Mouse (Mus musculus): ENCODE measurements around the gene 2410137M14Rik. TPM values are rescaled to one million over a fixed set of nuclear protein-coding genes. Genes with fewer than 3 reads are reported as not detected.

Gene 2410137M14Rik
- total and polyA plus RNA-seq, 3 experiments: not detected

DNA sequence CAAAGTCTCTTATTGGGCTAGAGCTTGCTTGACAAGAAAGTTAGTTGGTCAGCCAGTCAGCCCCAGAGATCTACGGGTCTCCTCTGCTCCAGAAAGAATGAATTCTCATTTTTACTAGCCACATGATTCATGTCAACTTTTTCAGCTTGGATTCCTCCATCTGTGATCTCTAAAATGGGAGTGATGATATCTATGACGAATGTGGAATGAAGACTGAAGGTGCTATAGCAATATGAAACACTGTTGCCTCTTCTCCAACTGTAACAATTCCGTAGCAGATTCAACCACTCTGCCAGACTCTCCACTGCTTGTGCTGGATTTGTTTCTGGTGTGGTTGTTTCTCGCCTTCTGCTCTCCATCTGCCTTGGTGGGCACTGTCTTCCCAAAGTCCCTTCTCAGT, 49.9 kb downstream of the 2410137M14Rik start:
- H3K27me3 ChIP-seq (ENCODE audit: control insufficient read depth in 1 of 2, insufficient read depth in 2 of 2, low read length in 2 of 2): peaks cover 0 to 5% of the 10 kb centered on the region in 2 experiments; a peak in 3 of 4 replicates
- no peak overlapping the region for H3K9ac ChIP-seq (ENCODE audit: control insufficient read depth, low read depth, low read length, poor library complexity, severe bottlenecking)
- no peak for DNase-seq (ENCODE audit: low read depth, low spot score)
- H3K79me2 ChIP-seq (ENCODE audit: control insufficient read depth, insufficient read depth, low read length, poor library complexity): no peaks in the 10 kb centered on the region
- H3K27ac ChIP-seq (ENCODE audit: control insufficient read depth, low read depth, low read length): no peak overlapping the region
- no peaks in the 10 kb centered on the region for H3K36me3 ChIP-seq (ENCODE audit: control insufficient read depth in 1 of 2, insufficient read depth in 2 of 2, low read length in 2 of 2)
- TF ChIP-seq SMC3 (IDR thresholded peaks at IDR 0.05; ENCODE audit: low read depth, low read length): no peak
- H3K4me3 ChIP-seq (ENCODE audit: control insufficient read depth in 1 of 2, insufficient read depth in 1 of 2, low read depth in 2 of 2, low read length in 2 of 2): no peak overlapping the region
- H3K4me1 ChIP-seq (ENCODE audit: control insufficient read depth in 1 of 2, insufficient read depth in 2 of 2, low read length in 2 of 2): 0 out of 4 replicates have a peak, but pooled peaks cover 0 to 4% of the 10 kb centered on the region in 2 experiments
- H3K9me3 ChIP-seq (replicated peaks; ENCODE audit: insufficient read depth, low read length): no peaks in the 10 kb centered on the region

DNA sequence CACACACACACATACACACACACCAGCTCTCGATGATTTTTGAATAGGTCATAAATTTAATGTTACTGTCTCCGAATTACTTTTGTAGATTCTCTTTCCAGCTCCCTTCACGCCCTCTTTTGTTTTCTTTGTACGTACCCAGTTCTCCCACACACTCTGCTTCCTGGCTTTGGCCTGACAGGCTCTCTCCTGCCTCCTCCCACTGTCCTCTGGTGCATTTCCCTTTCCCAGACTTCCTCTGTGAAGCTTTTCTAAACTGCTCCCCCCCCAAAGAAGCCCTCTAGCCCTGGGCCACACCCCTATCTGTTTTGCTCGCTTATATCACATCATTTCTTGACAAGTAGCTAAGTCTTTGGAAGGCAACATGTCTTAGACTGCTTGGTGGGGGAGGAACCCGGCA, 50.8 kb downstream of the 2410137M14Rik start:
- Histone ChIP-seq H3K9me3 (replicated peaks; ENCODE audit: insufficient read depth, low read length) (no peaks in the 10 kb centered on the region), H3K9ac (ENCODE audit: control insufficient read depth, low read depth, low read length, poor library complexity, severe bottlenecking) (no peak overlapping the region), H3K4me1 (ENCODE audit: control insufficient read depth in 1 of 2, insufficient read depth in 2 of 2, low read length in 2 of 2) (0 out of 4 replicates have a peak, but pooled peaks cover 0 to 4% of the 10 kb centered on the region in 2 experiments), H3K79me2 (ENCODE audit: control insufficient read depth, insufficient read depth, low read length, poor library complexity) (no peaks in the 10 kb centered on the region), H3K4me3 (ENCODE audit: control insufficient read depth in 1 of 2, insufficient read depth in 1 of 2, low read depth in 2 of 2, low read length in 2 of 2) (no peak overlapping the region), H3K27me3 (ENCODE audit: control insufficient read depth in 1 of 2, insufficient read depth in 2 of 2, low read length in 2 of 2) (peaks cover 0 to 5% of the 10 kb centered on the region in 2 experiments; a peak in 3 of 4 replicates), H3K36me3 (ENCODE audit: control insufficient read depth in 1 of 2, insufficient read depth in 2 of 2, low read length in 2 of 2) (no peaks in the 10 kb centered on the region), H3K27ac (ENCODE audit: control insufficient read depth, low read depth, low read length) (no peak overlapping the region)
- no peak for DNase-seq (ENCODE audit: low read depth, low spot score)
- TF ChIP-seq USF2 (IDR thresholded peaks at IDR 0.05; ENCODE audit: borderline replicate concordance in 1 of 2, insufficient read depth in 1 of 2, low read depth in 1 of 2, low read length in 2 of 2): no peak
- no peak for TF ChIP-seq ZMIZ1 (IDR thresholded peaks at IDR 0.05; ENCODE audit: low read depth, low read length)
- TF ChIP-seq MXI1 (IDR thresholded peaks at IDR 0.05; ENCODE audit: low read depth, low read length): no peak
- TF ChIP-seq MAX (IDR thresholded peaks at IDR 0.05; ENCODE audit: low read length): no peak
- TF ChIP-seq TAL1 (IDR thresholded peaks at IDR 0.05; ENCODE audit: low read length): no peak
- TF ChIP-seq MEF2A (IDR thresholded peaks at IDR 0.05; ENCODE audit: extremely low read depth, insufficient replicate concordance, low read depth, low read length, poor library complexity, severe bottlenecking): no peak
- TF ChIP-seq POLR2A (IDR thresholded peaks at IDR 0.05; ENCODE audit: control insufficient read depth in 1 of 2, insufficient read depth in 1 of 2, low read depth in 1 of 2, low read length in 2 of 2, poor library complexity in 1 of 2): no peak

DNA sequence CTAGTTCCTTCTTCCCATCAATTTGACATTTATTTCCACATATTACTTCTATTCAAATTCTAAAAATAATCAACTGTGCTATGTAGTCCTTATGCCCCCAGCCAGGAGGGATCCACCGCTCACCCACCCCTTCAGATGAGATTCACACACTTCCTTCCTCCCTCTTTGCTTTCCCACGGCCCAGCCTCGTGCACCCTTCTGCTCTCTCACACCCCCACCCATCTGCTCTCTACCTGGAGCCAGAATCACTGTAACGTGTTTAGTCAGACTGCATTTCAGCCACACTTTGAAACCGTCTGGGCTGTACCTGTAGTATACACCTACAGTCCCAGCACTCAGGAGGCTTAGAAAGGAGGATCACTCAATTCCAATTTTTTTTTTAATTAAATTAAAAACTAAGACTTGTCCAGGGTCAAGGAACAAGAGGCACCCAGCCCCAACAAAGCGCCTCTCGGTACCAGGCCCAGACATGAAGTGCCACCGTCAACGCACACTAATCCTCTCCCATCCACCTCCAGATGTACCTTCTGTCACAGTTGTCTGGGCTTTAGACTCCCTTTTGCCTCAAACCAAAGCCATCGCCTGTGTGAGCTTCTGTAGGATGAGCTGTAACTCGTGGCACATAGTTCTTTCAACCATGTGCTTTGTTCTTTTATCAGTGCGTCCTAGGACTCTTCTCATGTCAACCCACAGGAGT, 51.7 kb downstream of the 2410137M14Rik start:
- Histone ChIP-seq H3K36me3 (ENCODE audit: control insufficient read depth in 1 of 2, insufficient read depth in 2 of 2, low read length in 2 of 2) (no peaks in the 10 kb centered on the region), H3K79me2 (ENCODE audit: control insufficient read depth, insufficient read depth, low read length, poor library complexity) (no peaks in the 10 kb centered on the region), H3K9me3 (replicated peaks; ENCODE audit: insufficient read depth, low read length) (no peaks in the 10 kb centered on the region), H3K27ac (ENCODE audit: control insufficient read depth, low read depth, low read length) (no peak overlapping the region), H3K4me1 (ENCODE audit: control insufficient read depth in 1 of 2, insufficient read depth in 2 of 2, low read length in 2 of 2) (0 out of 4 replicates have a peak, but pooled peaks cover 0 to 4% of the 10 kb centered on the region in 2 experiments), H3K4me3 (ENCODE audit: control insufficient read depth in 1 of 2, insufficient read depth in 1 of 2, low read depth in 2 of 2, low read length in 2 of 2) (no peak overlapping the region), H3K9ac (ENCODE audit: control insufficient read depth, low read depth, low read length, poor library complexity, severe bottlenecking) (no peak overlapping the region), H3K27me3 (ENCODE audit: control insufficient read depth in 1 of 2, insufficient read depth in 2 of 2, low read length in 2 of 2) (peaks cover 0 to 5% of the 10 kb centered on the region in 2 experiments; a peak in 3 of 4 replicates)
- no peak for DNase-seq (ENCODE audit: low read depth, low spot score)
- no peak for TF ChIP-seq GATA1 (IDR thresholded peaks at IDR 0.05; ENCODE audit: low read depth, low read length)
- no peak for TF ChIP-seq CHD2 (IDR thresholded peaks at IDR 0.05; ENCODE audit: low read length)
- TF ChIP-seq UBTF (IDR thresholded peaks at IDR 0.05; ENCODE audit: borderline replicate concordance, insufficient read depth, low read depth, low read length): no peak
- no peak for TF ChIP-seq JUND (IDR thresholded peaks at IDR 0.05; ENCODE audit: low read depth, low read length)
- TF ChIP-seq MAZ (IDR thresholded peaks at IDR 0.05; ENCODE audit: low read depth, low read length): no peak
- no peak for TF ChIP-seq RCOR1 (IDR thresholded peaks at IDR 0.05; ENCODE audit: low read depth, low read length)
- no peak for TF ChIP-seq KAT2A (conservative IDR thresholded peaks at IDR 0.05; ENCODE audit: low read depth, low read length)
- no peak for TF ChIP-seq E2F4 (IDR thresholded peaks at IDR 0.05; ENCODE audit: borderline replicate concordance, low read depth, low read length)
- TF ChIP-seq ELF1 (IDR thresholded peaks at IDR 0.05; ENCODE audit: low read depth, low read length): no peak
- no peak for TF ChIP-seq MYC (IDR thresholded peaks at IDR 0.05; ENCODE audit: low read depth, low read length)
- TF ChIP-seq GABPA (IDR thresholded peaks at IDR 0.05; ENCODE audit: low read depth, low read length): no peak
- TF ChIP-seq ZMIZ1 (IDR thresholded peaks at IDR 0.05; ENCODE audit: low read depth, low read length): no peak
- TF ChIP-seq NRF1 (IDR thresholded peaks at IDR 0.05; ENCODE audit: insufficient read depth, low read depth, low read length, poor library complexity, severe bottlenecking): no peak
- TF ChIP-seq POLR2AphosphoS5 (IDR thresholded peaks at IDR 0.05; ENCODE audit: borderline replicate concordance, low read depth, low read length): no peak
- TF ChIP-seq SMC3 (IDR thresholded peaks at IDR 0.05; ENCODE audit: low read depth, low read length): no peak
- TF ChIP-seq MYB (IDR thresholded peaks at IDR 0.05; ENCODE audit: low read depth, low read length): no peak
- no peak for TF ChIP-seq MXI1 (IDR thresholded peaks at IDR 0.05; ENCODE audit: low read depth, low read length)

Data from MEL (cell line).